Mouse (Mus musculus): ENCODE measurements around the gene Rwdd1.

- TF ChIP-seq POLR2A (IDR thresholded peaks at IDR 0.05; ENCODE audit: low read depth, low read length), result no peak
- TF ChIP-seq CTCF (conservative IDR thresholded peaks at IDR 0.05; ENCODE audit: insufficient read depth, insufficient read length, low read depth, low read length), result peak; percentile 36
Measured at GRCm38 (mm10) chr10:34036587-34036986, 17.2 kb upstream of the Rwdd1 start.

All from kidney, adult 2 months (tissue).